Mouse (Mus musculus): Measurements from ENCODE around the gene Snorc.

- TF ChIP-seq CTCF (IDR thresholded peaks at IDR 0.05; ENCODE audit: insufficient read depth, low read length) (peak; percentile 68), POLR2A (IDR thresholded peaks at IDR 0.05; ENCODE audit: borderline replicate concordance, extremely low read depth, low read depth, low read length) (no peak)
Observed at GRCm38 (mm10) chr1:87447183-87448104, 22.6 kb upstream of the Snorc start.

All from lung, adult 2 months (tissue).